In the genomic region with DNA sequence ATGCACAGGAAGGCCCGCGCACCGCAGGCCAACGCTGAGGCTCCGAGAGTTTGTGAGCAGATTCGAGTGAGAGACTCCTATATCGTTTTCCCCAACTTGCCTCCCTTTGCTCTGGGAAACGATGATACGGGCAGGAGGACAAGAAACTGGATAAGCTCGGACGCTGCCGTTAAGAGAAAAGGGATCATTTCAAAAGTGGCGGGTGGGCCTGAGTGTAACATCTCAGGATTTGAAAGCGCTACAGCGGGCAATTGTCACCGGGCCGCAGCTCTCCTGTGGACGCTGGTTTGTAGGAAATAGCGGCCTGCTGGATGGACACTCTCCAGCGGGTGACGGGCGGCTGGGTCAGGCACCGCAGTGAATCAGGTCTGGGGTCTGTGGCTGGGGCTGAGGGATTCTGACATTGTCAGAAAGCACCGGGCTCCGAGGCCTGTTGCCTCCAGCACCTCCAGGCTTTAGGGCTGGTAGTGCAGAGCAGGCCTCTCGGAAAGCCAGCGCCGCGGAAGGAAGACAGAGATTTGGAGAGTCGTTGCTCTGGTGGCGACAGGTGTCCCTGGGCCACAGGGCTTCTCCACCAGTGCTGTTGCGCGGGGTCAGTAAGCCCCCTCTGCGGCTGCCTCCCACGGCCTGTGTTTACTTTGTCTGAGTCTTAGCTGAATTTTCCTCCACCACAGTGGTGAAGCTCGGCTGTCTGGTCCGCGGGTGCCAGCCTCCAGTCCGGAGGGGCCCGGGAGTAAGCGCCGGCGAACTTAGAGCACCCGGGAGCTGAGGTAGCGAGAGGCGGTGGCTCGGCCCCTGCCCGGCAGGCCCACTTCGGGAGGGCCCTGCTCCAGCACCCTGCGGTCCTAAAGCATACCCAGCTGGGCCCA, we compare ENCODE assay signal across 11 mouse cellular contexts. TPM values are rescaled to one million over a fixed set of nuclear protein-coding genes. Genes with fewer than 3 reads are reported as not detected.
A peak's percentile ranks its signal among the peaks of the same experiment; 100 is the strongest.
DNase-seq lines count a peak whose midpoint lies in the region; ATAC-seq and TF ChIP-seq lines count a peak whose summit lies in the region.
"Had no signal": no experiment of that assay in that cellular context is flagged by ENCODE, and none has a peak within 500 bp of the region (broad histone marks: within the 10 kb centered on the region; RNA-seq: fewer than 3 reads in every experiment).

No protein-coding gene starts in this region.

- peak overlapping the region; percentile 71 for H3ac ChIP-seq in C2C12 (ENCODE audit: control insufficient read depth, insufficient read length, low read depth)

- H3K79me3 ChIP-seq in C2C12 (ENCODE audit: low read depth) = peaks cover 5% of the 10 kb centered on the region

- no peaks in the 10 kb centered on the region for H3K79me2 ChIP-seq in C2C12 (ENCODE audit: control insufficient read depth, insufficient read depth)

- no peak for DNase-seq in hindbrain, embryonic 14.5 days (ENCODE audit: low spot score)
- DNase-seq in R1 (ENCODE audit: low read depth, low spot score) = peak; percentile 46
- DNase-seq in limb, embryonic 11.5 days (ENCODE audit: low spot score) = peak; percentile 74
- DNase-seq in thymus, adult 2 months = no peak
- no peak for DNase-seq in urinary bladder, postnatal 36 days (ENCODE audit: low spot score in 2 of 2)
- DNase-seq: lung, adult 18-20 months; thymus, postnatal 14 days had no signal

- peaks cover 15% of the 10 kb centered on the region for H3K4me1 ChIP-seq in hindbrain, embryonic 12.5 days
- H3K4me1 ChIP-seq in hindbrain, embryonic 14.5 days (replicated peaks; ENCODE audit: control insufficient read depth, insufficient read depth, low read length) = peaks cover 7% of the 10 kb centered on the region; the same call in 1 of the 2 replicates
- H3K4me1 ChIP-seq in limb, embryonic 11.5 days (ENCODE audit: control insufficient read depth, insufficient read depth, low read length) = peaks cover 15% of the 10 kb centered on the region; the same call in 1 of the 2 replicates
- H3K4me1 ChIP-seq in thymus, adult 2 months (replicated peaks; ENCODE audit: control insufficient read depth, insufficient read depth, low read length) = peaks cover 6% of the 10 kb centered on the region

- no peak overlapping the region for H3K9ac ChIP-seq in hindbrain, embryonic 12.5 days
- no peak overlapping the region for H3K9ac ChIP-seq in hindbrain, embryonic 14.5 days
- peak overlapping the region; percentile 28; the same call in 1 of the 2 replicates for H3K9ac ChIP-seq in limb, embryonic 11.5 days (ENCODE audit: low read length)

- no peak for TF ChIP-seq CTCF in C2C12 (IDR thresholded peaks at IDR 0.05; ENCODE audit: control insufficient read depth, insufficient read depth, insufficient read length)
- no peak for TF ChIP-seq CTCF in thymus, adult 2 months (IDR thresholded peaks at IDR 0.05; ENCODE audit: borderline replicate concordance, control insufficient read depth, extremely low read depth, insufficient read depth, low read length, poor library complexity)

- TF ChIP-seq POLR2A in thymus, adult 2 months (IDR thresholded peaks at IDR 0.05; ENCODE audit: control insufficient read depth, extremely low read depth, insufficient read depth, low read length, poor library complexity) = no peak

- ATAC-seq in hindbrain, embryonic 12.5 days (ENCODE audit: low FRiP score) = no peak
- no peak for ATAC-seq in hindbrain, embryonic 14.5 days (ENCODE audit: low FRiP score)
- ATAC-seq in limb, embryonic 11.5 days (ENCODE audit: insufficient number of reproducible peaks, low FRiP score, low TSS enrichment, low read depth) = no peak
- ATAC-seq in activated CD4-positive, CD25-positive, alpha-beta regulatory T cell, adult 4 months = no peak
- ATAC-seq: Patski had no signal

- peaks cover 99% of the 10 kb centered on the region for H3K27me3 ChIP-seq in hindbrain, embryonic 12.5 days
- H3K27me3 ChIP-seq in hindbrain, embryonic 14.5 days (ENCODE audit: control insufficient read depth, insufficient read depth, low read length) = peaks cover 97% of the 10 kb centered on the region
- no peaks in the 10 kb centered on the region for H3K27me3 ChIP-seq in C2C12 (ENCODE audit: control insufficient read depth, insufficient read depth, insufficient read length)
- peaks cover 90% of the 10 kb centered on the region for H3K27me3 ChIP-seq in limb, embryonic 11.5 days (ENCODE audit: control insufficient read depth, insufficient read depth, low read length)
- peaks cover 75% of the 10 kb centered on the region for H3K27me3 ChIP-seq in thymus, adult 2 months (ENCODE audit: control insufficient read depth, insufficient read depth, low read length)

- no peak overlapping the region for H3K27ac ChIP-seq in hindbrain, embryonic 12.5 days
- no peak overlapping the region for H3K27ac ChIP-seq in hindbrain, embryonic 14.5 days
- H3K27ac ChIP-seq in limb, embryonic 11.5 days (replicated peaks; ENCODE audit: low read depth, low read length) = no peak overlapping the region
- H3K27ac ChIP-seq in thymus, adult 2 months (ENCODE audit: control insufficient read depth, insufficient read depth, low read length) = no peak overlapping the region

- no peaks in the 10 kb centered on the region for H3K36me3 ChIP-seq in hindbrain, embryonic 12.5 days
- H3K36me3 ChIP-seq in hindbrain, embryonic 14.5 days (replicated peaks; ENCODE audit: control insufficient read depth, insufficient read depth) = no peaks in the 10 kb centered on the region
- no peaks in the 10 kb centered on the region for H3K36me3 ChIP-seq in C2C12 (ENCODE audit: control insufficient read depth, insufficient read depth)
- H3K36me3 ChIP-seq in limb, embryonic 11.5 days (ENCODE audit: control insufficient read depth, insufficient read depth, low read length) = no peaks in the 10 kb centered on the region
- no peaks in the 10 kb centered on the region for H3K36me3 ChIP-seq in thymus, adult 2 months (ENCODE audit: control insufficient read depth, insufficient read depth, low read length)

- no peaks in the 10 kb centered on the region for H3K9me3 ChIP-seq in hindbrain, embryonic 12.5 days (replicated peaks)
- no peaks in the 10 kb centered on the region for H3K9me3 ChIP-seq in hindbrain, embryonic 14.5 days (ENCODE audit: control insufficient read depth, low read length)
- no peaks in the 10 kb centered on the region for H3K9me3 ChIP-seq in limb, embryonic 11.5 days (ENCODE audit: control insufficient read depth, low read length)

- no peak overlapping the region for H3K4me2 ChIP-seq in hindbrain, embryonic 12.5 days (replicated peaks)
- no peak overlapping the region for H3K4me2 ChIP-seq in hindbrain, embryonic 14.5 days (replicated peaks)
- H3K4me2 ChIP-seq in limb, embryonic 11.5 days (ENCODE audit: low read depth, severe bottlenecking) = peak overlapping the region; percentile 16

- 0 out of 2 replicates have a peak overlapping the region, but pooled peaks have one; percentile 0 for H3K4me3 ChIP-seq in hindbrain, embryonic 12.5 days
- no peak overlapping the region for H3K4me3 ChIP-seq in hindbrain, embryonic 14.5 days (replicated peaks; ENCODE audit: low read length)
- H3K4me3 ChIP-seq in C2C12 (ENCODE audit: insufficient read depth, poor library complexity, severe bottlenecking) = peak overlapping the region; percentile 49
- H3K4me3 ChIP-seq in limb, embryonic 11.5 days (ENCODE audit: low read depth, low read length) = peak overlapping the region; percentile 26
- H3K4me3 ChIP-seq in thymus, adult 2 months (ENCODE audit: control insufficient read depth, insufficient read depth, low read length) = no peak overlapping the region

- 1% methylated on average over 50 of the region's 50 CpGs for WGBS in hindbrain, embryonic 12.5 days
- WGBS in hindbrain, embryonic 14.5 days = under 1% methylated on average over 50 of the region's 50 CpGs
- WGBS in limb, embryonic 11.5 days = under 1% methylated on average over 50 of the region's 50 CpGs
- WGBS in thymus, adult 2 months = 7% methylated on average over 50 of the region's 50 CpGs

TF ChIP-seq in C2C12, 6 proteins besides CTCF, POLR2A, EP300 and RAD21:
- TF ChIP-seq MYOG (IDR thresholded peaks at IDR 0.05; ENCODE audit: control insufficient read depth, extremely low read depth, insufficient read length) = no peak
- no peak for TF ChIP-seq MAX (IDR thresholded peaks at IDR 0.05)
- no peak for TF ChIP-seq USF1 (IDR thresholded peaks at IDR 0.05; ENCODE audit: low read depth)
- TF ChIP-seq CEBPB (IDR thresholded peaks at IDR 0.05; ENCODE audit: low read depth) = no peak
- no peak for TF ChIP-seq MYOD1 (IDR thresholded peaks at IDR 0.05; ENCODE audit: control insufficient read depth, insufficient read length, low read depth)
- TF ChIP-seq FOSL1 (IDR thresholded peaks at IDR 0.05; ENCODE audit: insufficient read depth, low read length, poor library complexity, severe bottlenecking) = no peak

RNA-seq across cellular contexts. Expression of a gene that starts 2.2 kb away (rescaled TPM):
- 1.6 and 1.8 TPM in 2 replicates for polyA plus RNA-seq in hindbrain, embryonic 12.5 days (2016; fragmentation: Nextera tagmentation; extraction: Ambion mirVana)
- 0.04 and 0.25 TPM in 2 replicates for polyA plus RNA-seq in hindbrain, embryonic 14.5 days (2014; fragmentation: Nextera tagmentation; extraction: Ambion mirVana)
- 8.0 TPM for polyA plus RNA-seq in C2C12 (2012; fragmentation: generic; extraction: Trizol)
- polyA plus RNA-seq in limb, embryonic 11.5 days (2014; fragmentation: Nextera tagmentation; extraction: Ambion mirVana) = 2.6 and 2.7 TPM in 2 replicates
- not detected for polyA plus RNA-seq in activated CD4-positive, CD25-positive, alpha-beta regulatory T cell, adult 4 months (2017; shearing (Covaris generic))
- 0.07 and 0.09 TPM in 2 replicates for polyA plus RNA-seq in thymus, adult 2 months (2012; rRNA removed)

Comparison
In these comparisons a context has a peak if more than half of its experiments do, and no peak if none do; other contexts are left out.
1. H3K4me3 ChIP-seq: peak in hindbrain, embryonic 12.5 days (single experiment), C2C12 (single experiment) and limb, embryonic 11.5 days (single experiment); none in hindbrain, embryonic 14.5 days (single experiment) and thymus, adult 2 months (single experiment).
2. DNase-seq: peak in R1 (single experiment) and limb, embryonic 11.5 days (single experiment); none in hindbrain, embryonic 14.5 days (single experiment), thymus, adult 2 months (single experiment) and urinary bladder, postnatal 36 days (0 of 2).